ENCODE assay signal across 8 mouse cellular contexts in genomic region chr13:56703222-56703870, GRCm38 (mm10). TPM values are rescaled to one million over a fixed set of nuclear protein-coding genes. Genes with fewer than 3 reads are reported as not detected.
DNase-seq lines count a peak whose midpoint lies in the region; ATAC-seq lines count a peak whose summit lies in the region.

No protein-coding gene starts in this region.

- WGBS in forebrain, embryonic 12.5 days = under 1% methylated on average over 65 of the region's 80 CpGs
- 0% methylated on average over 71 of the region's 80 CpGs for WGBS in heart, embryonic 16.5 days
- under 1% methylated on average over 32 of the region's 80 CpGs for whole genome bisulfite sequencing in lung, embryonic 16.5 days

- peaks cover 10% of the 10 kb centered on the region for H3K36me3 ChIP-seq in forebrain, embryonic 12.5 days (replicated peaks)
- H3K36me3 ChIP-seq in heart, embryonic 16.5 days (ENCODE audit: control insufficient read depth, insufficient read depth) = no peaks in the 10 kb centered on the region
- peaks cover 5% of the 10 kb centered on the region; the same call in 1 of the 2 replicates for H3K36me3 ChIP-seq in lung, embryonic 16.5 days (ENCODE audit: control insufficient read depth, insufficient read depth, low read length)

- ATAC-seq in forebrain, embryonic 12.5 days (ENCODE audit: low FRiP score) = peak; percentile 80
- ATAC-seq in heart, embryonic 16.5 days (replicated peaks; ENCODE audit: extremely low read depth, insufficient read depth, low FRiP score) = peak; percentile 67
- peak; percentile 80 for ATAC-seq in lung, embryonic 16.5 days (ENCODE audit: low read depth)

- peak; percentile 73 for DNase-seq in ES-CJ7 (ENCODE audit: low read depth, low spot score)
- peak; percentile 53 for DNase-seq in c-Kit-positive CD71-positive TER-119-negative erythroid progenitor cells, embryonic 14.5 days (ENCODE audit: low read depth)
- DNase-seq in kidney, postnatal 36 days = peak; percentile 88
- DNase-seq in ovary, postnatal 10 days (ENCODE audit: low spot score) = peak; percentile 52
- DNase-seq in thymus, postnatal 0 days (ENCODE audit: low spot score) = peak; percentile 62

- peak overlapping the region; percentile 78 for H3K4me2 ChIP-seq in forebrain, embryonic 12.5 days
- H3K4me2 ChIP-seq in heart, embryonic 16.5 days (ENCODE audit: low read depth, low read length) = peak overlapping the region; percentile 82
- peak overlapping the region; percentile 84 for H3K4me2 ChIP-seq in lung, embryonic 16.5 days (ENCODE audit: low read depth, low read length)

- no peaks in the 10 kb centered on the region for H3K9me3 ChIP-seq in forebrain, embryonic 12.5 days
- H3K9me3 ChIP-seq in heart, embryonic 16.5 days (replicated peaks; ENCODE audit: control insufficient read depth, low read length) = no peaks in the 10 kb centered on the region; the same call in 1 of the 2 replicates
- 0 out of 2 replicates have a peak, but pooled peaks cover 3% of the 10 kb centered on the region for H3K9me3 ChIP-seq in lung, embryonic 16.5 days (ENCODE audit: control insufficient read depth, low read length)

- H3K4me1 ChIP-seq in forebrain, embryonic 12.5 days = peaks cover 52% of the 10 kb centered on the region
- H3K4me1 ChIP-seq in heart, embryonic 16.5 days (ENCODE audit: control insufficient read depth, insufficient read depth, low read length) = peaks cover 41% of the 10 kb centered on the region
- peaks cover 29% of the 10 kb centered on the region for H3K4me1 ChIP-seq in lung, embryonic 16.5 days (replicated peaks; ENCODE audit: control insufficient read depth, insufficient read depth, low read length)

- peak overlapping the region; percentile 96 for H3K9ac ChIP-seq in forebrain, embryonic 12.5 days
- H3K9ac ChIP-seq in heart, embryonic 16.5 days (ENCODE audit: low read length) = peak overlapping the region; percentile 94
- peak overlapping the region; percentile 97 for H3K9ac ChIP-seq in lung, embryonic 16.5 days (ENCODE audit: low read length)

- peak overlapping the region; percentile 99 for H3K27ac ChIP-seq in forebrain, embryonic 12.5 days
- H3K27ac ChIP-seq in heart, embryonic 16.5 days (ENCODE audit: low read length) = peak overlapping the region; percentile 98
- H3K27ac ChIP-seq in lung, embryonic 16.5 days (ENCODE audit: low read length) = peak overlapping the region; percentile 99

- H3K4me3 ChIP-seq in forebrain, embryonic 12.5 days (replicated peaks) = peak overlapping the region; percentile 78
- peak overlapping the region; percentile 80 for H3K4me3 ChIP-seq in heart, embryonic 16.5 days (ENCODE audit: low read length)
- H3K4me3 ChIP-seq in lung, embryonic 16.5 days (ENCODE audit: low read length) = peak overlapping the region; percentile 75

- no peaks in the 10 kb centered on the region for H3K27me3 ChIP-seq in forebrain, embryonic 12.5 days
- H3K27me3 ChIP-seq in heart, embryonic 16.5 days (ENCODE audit: control insufficient read depth, insufficient read depth, low read length) = no peaks in the 10 kb centered on the region
- H3K27me3 ChIP-seq in lung, embryonic 16.5 days (ENCODE audit: control insufficient read depth, insufficient read depth, low read depth, low read length) = no peaks in the 10 kb centered on the region

RNA-seq across cellular contexts. Expression of gene Smad5, which starts 0.5 kb away (rescaled TPM):
- polyA plus RNA-seq in forebrain, embryonic 12.5 days (2016; fragmentation: Nextera tagmentation; extraction: Ambion mirVana) = 46.3 and 51.0 TPM in 2 replicates
- polyA plus RNA-seq in heart, embryonic 16.5 days (2015; fragmentation: Nextera tagmentation; extraction: Ambion mirVana) = 16.7 and 16.9 TPM in 2 replicates
- polyA plus RNA-seq in lung, embryonic 16.5 days (2015; fragmentation: Nextera tagmentation; extraction: Ambion mirVana) = 33.5 and 34.8 TPM in 2 replicates
- polyA plus RNA-seq in thymus, postnatal 0 days (2015; fragmentation: Nextera tagmentation; extraction: Ambion mirVana) = 13.1 and 13.7 TPM in 2 replicates

RNA-seq across cellular contexts. Expression of gene Gm45623, which starts 50.3 kb away (rescaled TPM):
- 0.22 and 0.38 TPM in 2 replicates for polyA plus RNA-seq in forebrain, embryonic 12.5 days (2016; fragmentation: Nextera tagmentation; extraction: Ambion mirVana)
- 0.22 and 0.32 TPM in 2 replicates for polyA plus RNA-seq in heart, embryonic 16.5 days (2015; fragmentation: Nextera tagmentation; extraction: Ambion mirVana)
- polyA plus RNA-seq in lung, embryonic 16.5 days (2015; fragmentation: Nextera tagmentation; extraction: Ambion mirVana) = 2.2 and 2.4 TPM in 2 replicates
- polyA plus RNA-seq in thymus, postnatal 0 days (2015; fragmentation: Nextera tagmentation; extraction: Ambion mirVana) = 0.17 and 0.27 TPM in 2 replicates

Comparison
In these comparisons a context has a peak if more than half of its experiments do, and no peak if none do; other contexts are left out.
1. Peak in every context shown above with its lines: DNase-seq, ATAC-seq, H3K4me3 ChIP-seq and H3K27ac ChIP-seq.